Mouse (Mus musculus): Measurements from ENCODE around the gene Slc25a10. TPM values are rescaled to one million over a fixed set of nuclear protein-coding genes. Genes with fewer than 3 reads are reported as not detected.
"Not testable (repeated sequence)": the region's sequence is repeated elsewhere in the genome, so short reads cannot be mapped to it uniquely, and the experiment has no call there.

The Slc25a10 gene
- total RNA-seq, 2 experiments from 2014 or later = 17.6 to 40.1 TPM

DNA sequence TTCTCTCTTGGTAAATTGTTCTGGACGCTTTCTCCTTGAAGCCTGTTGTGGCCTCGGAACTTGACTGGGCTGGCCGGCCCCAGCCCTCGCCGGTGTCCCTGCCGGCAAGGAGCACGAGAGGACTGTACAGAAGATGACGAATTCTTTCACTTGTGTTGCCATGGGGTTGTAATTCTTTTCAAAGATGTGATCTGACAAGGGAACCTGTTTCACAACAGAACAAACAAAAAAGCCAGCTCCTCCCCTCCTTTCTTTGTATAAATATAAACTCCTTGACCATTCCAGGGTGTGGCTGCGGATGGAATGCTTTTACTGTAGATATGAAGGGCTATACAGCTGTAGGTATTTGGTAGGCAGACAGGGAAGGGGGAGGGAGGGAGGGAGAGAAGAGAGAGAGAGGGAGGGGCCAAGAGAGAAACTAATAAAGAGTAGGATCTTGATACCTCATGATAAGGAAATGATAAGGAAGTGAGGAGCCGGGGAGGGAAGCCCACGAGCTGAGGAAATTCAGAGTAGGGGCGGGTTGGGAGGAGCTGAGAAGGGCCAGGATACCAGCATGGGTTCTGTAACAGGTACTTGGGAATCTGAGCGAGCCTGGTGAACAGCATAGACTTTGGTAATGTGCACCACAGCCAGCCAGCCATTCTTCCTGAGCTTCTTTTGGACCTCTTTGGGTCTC is 16.1 kb downstream of the Slc25a10 start:
- ATAC-seq (replicated peaks; ENCODE audit: low FRiP score, poor library complexity, severe bottlenecking) = no peak

DNA sequence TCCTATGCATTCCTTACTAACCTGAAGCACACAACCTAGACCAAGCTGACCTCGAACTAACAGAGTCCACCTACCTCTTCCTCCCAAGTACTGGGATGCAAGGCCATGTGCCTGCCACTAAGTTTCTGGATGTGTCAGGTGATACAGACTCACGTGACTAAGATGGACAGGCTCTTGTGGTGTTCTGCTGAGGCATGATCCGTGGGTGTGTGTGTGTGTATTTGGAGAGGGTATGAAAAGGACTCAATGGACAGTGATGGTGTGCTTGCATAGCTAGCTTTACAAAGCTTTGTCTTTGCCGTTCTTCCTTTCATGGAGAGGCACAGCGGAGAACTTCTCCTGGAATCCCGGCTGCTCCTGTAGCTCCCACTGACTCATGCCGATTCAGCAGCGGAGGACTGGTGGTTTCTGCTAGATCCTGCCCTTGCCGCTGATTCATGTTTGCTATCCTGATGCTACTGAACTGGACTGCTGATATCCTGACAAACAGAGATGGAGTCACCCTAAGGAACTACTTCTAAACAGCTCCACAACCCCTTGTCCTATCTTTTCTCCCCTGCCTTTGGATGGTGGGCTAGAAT is 16.7 kb downstream of the Slc25a10 start:
- ATAC-seq (replicated peaks; ENCODE audit: low FRiP score, poor library complexity, severe bottlenecking) = no peak

- 0 out of 2 replicates have a peak, but pooled peaks have one; percentile 37 for ATAC-seq (replicated peaks; ENCODE audit: low FRiP score, poor library complexity, severe bottlenecking)
These were observed 18.3 kb downstream of the Slc25a10 start for GRCm38 (mm10) chr11:120509940-120510339.

- peak; percentile 74 for ATAC-seq (replicated peaks; ENCODE audit: low FRiP score, poor library complexity, severe bottlenecking)
These were observed 18.9 kb downstream of the Slc25a10 start for GRCm38 (mm10) chr11:120510375-120511030.

DNA sequence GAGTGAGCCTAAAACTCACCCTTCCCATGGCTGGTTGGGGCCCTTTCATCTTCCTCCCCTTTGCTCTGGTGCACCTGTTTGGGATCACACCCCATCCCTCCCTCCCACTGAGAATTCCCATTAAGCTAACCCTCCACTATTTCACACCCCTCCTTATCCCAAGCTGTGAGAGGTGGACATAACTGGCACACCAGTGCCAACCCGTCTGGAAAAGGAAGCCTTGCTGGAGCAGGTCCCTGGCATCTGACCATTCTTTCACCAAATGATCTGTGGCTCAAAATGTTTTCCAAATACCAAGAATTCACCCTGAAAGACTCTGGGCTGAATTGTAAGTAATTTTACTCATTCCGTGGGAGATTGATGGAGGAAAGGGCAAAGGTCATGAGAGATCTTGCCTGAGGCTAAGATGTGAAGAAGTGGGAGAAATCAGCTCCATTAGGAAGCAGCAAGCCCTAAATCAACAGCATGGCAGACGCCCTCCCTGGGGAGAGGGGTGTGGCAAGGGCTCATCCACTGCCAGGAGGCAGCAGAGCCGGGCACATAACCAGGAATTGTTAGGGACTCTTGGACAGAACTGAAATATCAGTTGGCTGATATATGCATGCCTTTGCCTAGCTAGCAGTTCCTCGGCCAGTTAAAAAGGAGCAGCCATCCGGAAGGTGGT is 21.3 kb downstream of the Slc25a10 start:
- ATAC-seq (replicated peaks; ENCODE audit: low FRiP score, poor library complexity, severe bottlenecking) = no peak

GRCm38 (mm10) chr11:120514262-120514661 is 22.6 kb downstream of the Slc25a10 start:
- not testable (repeated sequence) for ATAC-seq (replicated peaks; ENCODE audit: low FRiP score, poor library complexity, severe bottlenecking)

- peak; percentile 83 for ATAC-seq (replicated peaks; ENCODE audit: low FRiP score, poor library complexity, severe bottlenecking)
These were observed 24.0 kb downstream of the Slc25a10 start for GRCm38 (mm10) chr11:120515611-120516010.

DNA sequence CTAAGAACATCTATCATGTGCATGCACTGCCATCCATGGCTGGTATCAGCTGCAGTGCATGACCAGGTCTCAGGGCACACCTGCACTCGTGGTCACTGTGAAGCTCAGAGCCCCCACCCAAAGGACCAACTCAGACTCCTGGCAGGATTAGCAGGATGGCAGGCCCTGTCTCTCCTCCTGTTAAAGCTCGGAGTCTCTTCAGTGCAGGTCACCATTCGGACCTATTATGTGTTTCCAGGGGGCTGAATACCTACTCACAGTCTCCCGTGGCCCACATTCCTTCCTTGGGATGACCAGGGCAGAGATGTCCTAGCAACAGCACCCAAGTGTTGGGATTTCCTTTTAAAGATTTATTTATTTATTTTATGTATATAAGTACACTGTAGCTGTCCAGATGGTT is 25.5 kb downstream of the Slc25a10 start:
- no peak for ATAC-seq (replicated peaks; ENCODE audit: low FRiP score, poor library complexity, severe bottlenecking)

- ATAC-seq (replicated peaks; ENCODE audit: low FRiP score, poor library complexity, severe bottlenecking) = no peak
These were observed 26.4 kb downstream of the Slc25a10 start for GRCm38 (mm10) chr11:120518027-120518426.

DNA sequence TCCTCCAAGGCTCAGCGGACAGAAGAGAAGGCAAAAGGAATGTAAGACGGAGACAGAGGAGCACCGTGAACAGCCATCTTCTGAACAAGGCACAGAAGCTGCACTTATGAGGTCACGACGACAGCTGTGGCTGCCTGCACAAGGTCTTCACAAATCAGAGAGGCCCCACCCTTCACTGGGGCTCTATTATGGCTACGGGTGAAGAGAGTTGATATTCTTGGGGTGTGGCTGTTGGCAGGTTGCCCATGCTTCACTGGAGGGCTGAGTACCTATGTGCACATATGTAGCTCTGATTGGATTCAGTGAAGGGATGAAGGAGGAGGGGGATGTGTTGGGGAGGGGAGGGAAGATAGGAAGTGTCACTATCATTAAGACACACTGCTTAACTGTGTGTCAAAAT is 26.9 kb downstream of the Slc25a10 start:
- no peak for ATAC-seq (replicated peaks; ENCODE audit: low FRiP score, poor library complexity, severe bottlenecking)

DNA sequence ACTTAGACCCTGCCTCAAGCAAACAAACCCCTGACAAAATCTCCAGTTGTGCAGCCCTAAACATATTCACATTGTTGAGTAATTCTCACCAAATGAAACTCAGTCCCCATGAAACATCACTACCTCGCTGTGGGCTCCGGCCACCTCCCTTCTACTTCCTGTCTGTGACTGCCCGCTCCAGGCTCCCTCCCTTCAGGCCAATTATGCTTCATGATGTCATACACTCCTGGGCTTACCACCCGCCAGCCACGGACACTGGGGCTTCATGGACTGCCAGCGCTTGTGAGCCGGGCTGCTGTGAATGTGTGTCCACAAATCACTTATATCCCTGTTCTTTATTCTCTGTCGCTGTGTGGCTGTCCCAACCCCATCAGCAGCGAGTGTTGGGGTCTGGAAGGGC is 28.1 kb downstream of the Slc25a10 start:
- no peak for ATAC-seq (replicated peaks; ENCODE audit: low FRiP score, poor library complexity, severe bottlenecking)

- ATAC-seq (replicated peaks; ENCODE audit: low FRiP score, poor library complexity, severe bottlenecking) = no peak
These were observed 28.9 kb downstream of the Slc25a10 start for GRCm38 (mm10) chr11:120520498-120520897.

GRCm38 (mm10) chr11:120520967-120521540 is 29.4 kb downstream of the Slc25a10 start:
- no peak for ATAC-seq (replicated peaks; ENCODE audit: low FRiP score, poor library complexity, severe bottlenecking)

DNA sequence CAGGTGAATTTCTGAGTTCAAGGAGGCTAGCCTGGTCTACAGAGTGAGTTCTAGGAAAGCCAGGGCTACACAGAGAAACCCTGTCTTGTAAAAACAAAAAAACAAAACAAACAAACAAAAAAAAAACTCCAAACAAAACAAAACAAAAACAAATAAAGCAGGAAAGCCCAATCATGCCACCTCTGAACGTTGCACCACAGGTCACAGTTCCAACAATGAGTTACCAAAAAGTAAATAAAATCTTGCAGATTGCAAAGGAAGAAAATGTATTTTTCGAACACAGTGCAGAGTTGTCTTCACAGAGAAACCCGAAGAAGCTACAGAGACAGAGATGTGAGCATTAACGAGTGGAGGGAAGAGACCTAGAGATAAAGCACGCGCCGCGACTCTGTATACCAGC is 30.9 kb downstream of the Slc25a10 start:
- ATAC-seq (replicated peaks; ENCODE audit: low FRiP score, poor library complexity, severe bottlenecking) = no peak

DNA sequence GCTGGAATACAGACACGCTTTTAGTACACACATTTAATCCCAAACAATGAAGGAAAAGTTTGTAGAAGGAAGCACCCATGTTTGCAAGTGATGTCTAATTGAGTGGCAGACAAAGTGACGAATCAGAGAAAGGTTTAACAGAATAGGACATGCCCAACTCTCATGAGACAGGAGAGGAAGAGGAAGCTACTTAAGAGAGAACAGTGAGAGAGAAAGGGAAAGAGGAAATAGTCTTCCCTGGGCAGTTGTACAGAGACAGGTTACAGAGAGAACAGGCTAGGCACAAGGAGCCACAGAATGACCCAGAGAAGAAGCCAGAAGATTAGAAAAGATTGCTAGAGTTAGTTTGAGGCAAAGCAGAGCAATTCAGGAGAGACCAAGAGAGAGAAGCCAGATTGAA is 34.3 kb downstream of the Slc25a10 start:
- no peak for ATAC-seq (replicated peaks; ENCODE audit: low FRiP score, poor library complexity, severe bottlenecking)

DNA sequence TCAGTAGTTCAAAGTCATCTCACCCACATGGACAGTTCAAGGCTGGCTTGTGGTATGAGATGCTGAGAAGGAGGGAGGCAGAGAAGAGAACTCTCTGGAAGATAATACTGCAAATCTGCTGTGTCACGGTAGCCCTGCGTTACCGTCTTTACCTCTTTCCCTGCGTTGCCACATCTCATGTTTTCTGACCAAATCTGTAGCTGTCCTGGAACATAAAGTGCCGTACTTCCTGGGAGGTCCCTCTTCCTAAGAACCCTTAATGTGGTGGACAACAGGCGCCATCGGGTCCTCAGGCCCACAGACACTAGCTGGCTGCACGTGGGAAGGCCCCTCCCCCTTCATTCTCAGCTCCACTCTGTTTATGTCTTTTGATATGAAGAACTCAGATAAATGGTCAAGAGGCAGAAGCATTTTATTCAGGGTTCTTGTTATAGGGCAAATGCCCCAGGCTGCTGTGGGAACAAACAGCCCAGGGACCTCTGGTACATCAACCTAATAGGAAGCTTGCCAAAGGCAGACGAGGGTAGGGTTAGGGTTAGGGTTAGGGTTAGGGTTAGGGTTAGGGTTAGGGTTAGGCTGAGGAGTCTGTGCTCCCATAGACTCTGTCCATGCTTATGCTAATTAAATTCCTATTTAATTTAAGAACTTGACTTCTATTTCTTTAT is 36.2 kb downstream of the Slc25a10 start:
- ATAC-seq (replicated peaks; ENCODE audit: low FRiP score, poor library complexity, severe bottlenecking) = peak; percentile 66

- ATAC-seq (replicated peaks; ENCODE audit: low FRiP score, poor library complexity, severe bottlenecking) = no peak
These were observed 37.3 kb downstream of the Slc25a10 start for GRCm38 (mm10) chr11:120528903-120529302.

DNA sequence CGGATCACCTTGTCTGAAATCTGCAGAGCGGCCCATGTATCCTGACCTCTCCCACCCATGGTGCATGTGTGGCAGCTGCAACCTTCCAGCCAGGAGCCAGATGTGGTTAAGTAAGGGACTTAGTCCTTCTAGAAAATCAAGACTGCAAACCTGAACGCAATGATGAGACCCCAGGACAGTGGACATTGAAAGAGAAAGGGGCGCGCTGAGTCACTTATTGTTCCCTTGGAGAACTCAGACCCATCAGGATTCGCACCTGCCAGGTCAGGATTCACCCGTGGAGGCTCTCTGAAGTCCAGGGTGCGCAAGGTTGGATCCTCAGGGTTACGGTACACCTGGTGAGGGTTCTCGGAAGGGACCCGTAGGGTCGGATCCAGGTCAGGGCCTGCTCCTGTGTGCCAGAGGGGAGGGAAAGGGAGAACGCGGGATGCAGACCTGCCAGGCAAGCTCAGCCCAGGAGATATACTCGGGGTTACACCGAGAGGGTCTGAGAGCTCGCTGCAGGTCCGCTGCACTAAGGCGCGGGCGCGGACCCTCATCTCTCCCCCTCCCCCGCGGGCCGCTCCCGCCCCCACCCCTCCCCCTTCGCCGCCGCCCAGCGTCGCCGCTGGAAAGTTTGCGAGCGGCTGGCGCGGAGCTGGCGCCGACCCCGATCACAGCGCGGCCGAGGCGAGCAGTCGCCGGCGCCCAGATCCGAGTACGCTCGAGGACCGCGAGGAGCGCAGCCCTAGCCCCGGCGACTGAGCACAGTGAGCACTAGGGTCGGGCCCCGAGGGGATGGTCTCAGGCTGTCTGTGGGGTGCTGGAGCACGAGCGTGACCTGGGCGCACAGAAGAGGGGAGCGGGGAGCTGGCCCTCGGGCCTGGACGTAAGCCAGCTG is 38.7 kb downstream of the Slc25a10 start, which contains the start of gene Gcgr:
Gene Gcgr (plus strand): TSS at position 615 of the 880 bp plus-strand sequence.
- ATAC-seq (replicated peaks; ENCODE audit: low FRiP score, poor library complexity, severe bottlenecking) = no peak

DNA sequence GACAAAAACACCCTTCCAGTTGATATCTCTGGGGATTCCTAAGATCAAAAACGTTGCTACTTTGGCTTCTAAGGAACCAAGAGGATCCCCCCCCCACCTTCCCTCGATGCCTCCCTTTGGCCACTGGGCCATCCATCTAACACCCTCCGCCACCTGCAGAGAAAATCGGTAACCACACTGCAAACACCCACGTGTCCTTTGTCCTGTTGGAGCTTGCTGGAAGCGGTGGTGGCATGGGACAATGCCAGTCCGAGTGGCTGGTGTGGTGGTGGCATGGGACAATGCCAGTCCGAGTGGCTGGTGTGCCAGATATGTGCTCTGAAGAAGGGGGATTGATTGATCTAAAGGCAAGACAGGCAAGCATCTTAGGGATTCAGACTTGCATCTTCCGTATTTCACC is 40.0 kb downstream of the Slc25a10 start:
- no peak for ATAC-seq (replicated peaks; ENCODE audit: low FRiP score, poor library complexity, severe bottlenecking)

Data from erythroid progenitor cell, adult 5-6 weeks (primary cell).